Mouse (Mus musculus): Measurements from ENCODE around the gene Stk40.

The Stk40 gene

DNA sequence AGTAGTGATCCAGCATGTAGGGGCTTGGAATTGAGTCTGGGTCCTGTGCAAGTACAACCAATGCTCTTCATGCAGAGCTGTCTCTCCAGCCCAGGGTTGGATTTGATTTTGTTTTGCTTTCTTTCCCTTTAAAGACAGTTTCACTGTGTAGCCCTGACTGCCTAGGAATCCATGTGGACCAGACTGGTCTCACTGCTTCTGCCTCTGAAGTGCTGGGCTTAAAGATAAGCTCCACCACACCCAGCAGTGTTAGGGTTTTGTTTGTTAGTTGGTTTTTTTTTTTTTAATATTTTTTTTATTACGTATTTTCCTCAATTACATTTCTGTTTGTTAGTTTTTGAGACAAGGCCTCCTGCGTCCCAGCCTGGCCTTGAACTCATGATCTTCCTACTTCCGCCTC lies 4.4 kb upstream of the Stk40 start:
- no peak for DNase-seq

DNA sequence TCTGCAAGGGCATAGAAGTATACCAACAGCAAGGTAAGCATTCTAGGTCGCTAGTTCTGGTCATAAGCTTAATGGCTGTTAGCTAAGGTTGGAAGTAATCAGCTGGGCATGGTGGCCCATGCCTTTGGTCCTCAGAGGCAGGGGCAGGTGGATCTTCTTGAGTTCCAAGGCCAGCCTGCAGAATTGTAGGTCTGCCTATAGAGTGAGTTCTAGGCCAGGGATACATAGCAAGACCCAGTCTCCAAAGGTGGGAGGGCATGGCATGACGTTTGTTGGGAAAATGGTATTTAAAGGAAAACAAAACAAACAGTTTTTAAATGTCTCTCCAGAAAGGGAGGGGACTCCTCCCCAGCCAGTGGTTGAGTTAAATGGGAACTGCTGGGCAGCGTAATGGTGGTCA lies 3.0 kb upstream of the Stk40 start:
- no peak for DNase-seq

GRCm38 (mm10) chr4:126102061-126102841 lies 1.5 kb upstream of the Stk40 start:
- DNase-seq = no peak

DNA sequence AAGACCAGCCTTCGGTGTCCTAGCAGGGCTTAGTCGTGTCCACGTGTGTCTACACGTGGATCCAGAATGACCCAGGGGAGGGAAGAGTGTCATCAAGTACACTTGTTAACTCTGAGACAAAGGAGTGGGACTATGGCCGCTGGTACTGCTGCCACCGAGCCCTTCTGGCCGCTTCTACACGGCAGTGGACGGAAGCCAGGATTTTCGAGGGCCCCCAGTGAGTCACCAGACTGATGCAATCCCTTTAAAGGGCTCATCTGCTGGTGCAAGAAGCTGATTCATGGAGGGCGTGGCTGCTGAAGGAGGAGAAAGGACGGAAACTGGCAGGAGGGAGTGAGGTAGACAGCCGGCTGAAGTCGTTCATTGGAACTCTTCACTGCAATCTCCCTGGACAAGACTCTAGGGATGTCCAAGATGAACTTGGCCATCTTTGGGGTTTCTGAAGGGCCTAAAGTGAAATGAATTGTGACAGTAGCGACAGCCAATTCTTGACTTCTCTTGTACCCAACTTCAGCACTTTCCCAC lies 638 bp upstream of the Stk40 start:
- DNase-seq = peak; percentile 74 to 79

DNA sequence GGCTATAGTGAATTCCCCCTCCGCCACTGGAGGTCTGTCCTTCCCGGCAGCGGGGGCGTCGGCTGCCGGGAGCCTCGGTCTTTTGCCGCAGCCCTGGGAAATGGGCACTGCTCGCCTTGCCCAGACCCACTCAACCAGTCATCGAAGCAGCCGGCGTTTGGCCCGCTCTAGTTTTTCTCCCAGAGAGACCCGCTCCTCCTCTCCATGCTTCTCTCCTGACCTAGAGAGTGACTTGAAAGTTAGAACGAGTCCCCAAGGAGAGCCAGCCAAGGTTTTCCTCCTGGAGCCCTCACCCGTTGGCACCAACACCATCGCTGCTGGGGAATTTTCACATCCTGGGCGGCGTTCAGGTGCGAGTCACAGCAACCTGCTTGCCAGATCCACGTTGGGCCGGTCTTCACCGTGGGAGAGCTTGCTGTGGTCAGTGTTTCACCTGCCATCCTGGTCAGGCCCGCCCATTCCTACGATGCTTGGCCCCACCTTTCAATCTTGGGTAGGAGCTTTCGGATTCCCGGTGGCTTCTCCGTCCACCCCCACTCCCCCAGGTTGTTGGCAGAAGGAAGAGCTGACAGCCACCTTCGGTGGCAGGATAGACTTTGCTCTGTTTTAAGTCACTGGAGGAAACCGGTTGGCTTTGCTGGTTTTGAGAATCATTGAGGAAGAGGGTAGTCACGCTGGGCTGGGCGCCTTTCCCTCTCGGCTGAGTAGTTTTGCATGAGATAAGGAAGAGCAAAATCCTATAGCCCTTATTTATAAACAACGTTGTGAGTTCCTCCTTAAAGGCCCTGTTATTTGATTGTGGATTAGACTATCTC lies 711 bp downstream of the Stk40 start:
- peak; percentile 68 to 73 for DNase-seq

GRCm38 (mm10) chr4:126105131-126105783 lies 1.5 kb downstream of the Stk40 start:
- peak in 1 of 2 experiments; percentile 29 for DNase-seq

DNA sequence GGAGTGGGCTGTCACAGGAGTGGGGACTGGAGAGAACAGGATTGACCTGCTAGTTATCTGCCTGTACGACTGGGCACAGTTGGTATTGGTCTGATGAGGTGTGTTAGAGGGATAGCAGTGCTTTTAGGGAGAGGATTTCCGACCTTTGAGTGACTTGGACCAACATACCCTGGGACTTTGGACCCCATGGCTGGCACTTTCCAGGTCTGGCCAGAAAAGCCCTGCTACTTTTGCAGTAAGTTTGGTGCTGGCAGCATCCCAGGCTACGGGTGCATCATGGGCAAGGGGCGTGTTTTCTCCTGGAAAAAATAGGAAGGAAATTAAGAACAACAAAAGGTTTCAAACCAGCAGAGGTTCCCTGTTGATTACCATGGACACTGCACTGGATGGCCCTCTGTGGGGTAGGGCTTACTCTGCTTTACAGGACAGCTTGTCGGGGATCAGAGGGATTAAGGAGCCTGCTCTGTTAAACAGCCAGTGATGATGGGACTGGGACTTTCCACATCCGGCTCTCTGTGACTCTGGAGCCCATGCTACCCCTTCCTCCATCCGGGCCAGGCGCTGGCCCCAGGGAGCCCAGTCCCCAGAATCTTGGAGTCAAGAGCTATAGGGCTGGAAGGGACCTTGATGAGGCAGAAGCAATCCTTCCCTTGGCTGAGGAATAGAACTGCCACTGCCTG lies 4.4 kb downstream of the Stk40 start:
- DNase-seq = peak in 1 of 2 experiments; percentile 30

- peak in 1 of 2 experiments; percentile 39 for DNase-seq
These were observed 6.0 kb downstream of the Stk40 start for GRCm38 (mm10) chr4:126109613-126110373.

DNA sequence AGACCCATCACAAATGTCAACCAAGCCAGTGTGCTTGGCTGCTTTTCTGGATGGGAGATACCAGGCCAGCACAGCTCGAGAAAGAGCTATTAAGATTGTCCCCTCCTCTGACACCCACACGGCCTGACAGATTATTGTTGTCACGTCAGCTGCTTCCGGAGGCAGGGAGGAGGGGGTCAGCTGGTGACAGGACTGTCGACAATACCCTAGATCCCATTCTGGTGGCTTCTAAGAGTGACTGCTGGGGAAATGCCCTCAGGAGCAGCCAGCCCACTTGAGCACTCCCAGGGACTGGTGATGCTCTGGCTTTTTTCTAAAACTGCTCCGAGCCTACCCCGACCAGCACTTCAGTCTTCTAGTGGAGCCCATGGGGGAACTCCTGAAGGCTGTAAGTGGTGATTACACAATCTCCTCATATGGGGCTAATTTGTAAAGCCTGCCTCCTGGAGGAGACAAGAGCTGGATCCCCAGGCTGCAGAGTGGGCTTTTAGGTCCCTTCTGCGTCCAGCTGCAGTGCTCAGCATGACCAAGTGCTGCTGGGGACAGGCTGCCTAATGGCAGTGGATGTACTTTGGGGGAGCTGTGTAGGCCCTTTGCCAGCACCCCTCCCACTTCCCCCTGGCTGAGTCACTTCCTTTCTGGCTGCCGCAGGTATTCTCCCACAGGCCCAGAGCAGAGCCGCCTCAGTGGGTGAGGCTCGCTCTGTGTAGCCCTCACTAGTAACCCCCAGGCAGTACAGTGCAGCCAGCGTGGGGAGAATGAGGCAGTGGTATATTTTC lies 6.8 kb downstream of the Stk40 start:
- DNase-seq = peak; percentile 78 to 79

GRCm38 (mm10) chr4:126111153-126111549 lies 7.4 kb downstream of the Stk40 start:
- DNase-seq = peak in 1 of 2 experiments; percentile 52

DNA sequence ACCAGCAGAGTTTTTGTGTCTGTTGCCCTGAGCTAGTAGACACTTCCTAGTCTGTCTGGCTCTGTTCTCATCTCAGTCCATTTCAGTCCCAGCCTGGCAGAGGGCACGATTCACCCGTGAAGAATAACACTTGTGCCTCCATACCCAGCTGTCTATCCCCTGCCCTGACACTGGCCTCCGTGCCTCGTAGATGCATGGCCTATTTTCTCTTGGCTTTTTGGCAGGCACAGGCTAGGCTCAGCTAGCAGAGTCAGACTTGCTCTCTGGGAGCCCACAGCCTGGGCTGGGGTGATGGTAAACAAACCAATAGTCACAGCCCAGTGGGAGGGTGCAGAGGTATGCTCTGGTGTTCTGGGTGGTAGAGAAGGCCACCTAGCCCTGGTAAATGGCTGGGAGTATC lies 9.5 kb downstream of the Stk40 start:
- peak; percentile 69 to 76 for DNase-seq

DNA sequence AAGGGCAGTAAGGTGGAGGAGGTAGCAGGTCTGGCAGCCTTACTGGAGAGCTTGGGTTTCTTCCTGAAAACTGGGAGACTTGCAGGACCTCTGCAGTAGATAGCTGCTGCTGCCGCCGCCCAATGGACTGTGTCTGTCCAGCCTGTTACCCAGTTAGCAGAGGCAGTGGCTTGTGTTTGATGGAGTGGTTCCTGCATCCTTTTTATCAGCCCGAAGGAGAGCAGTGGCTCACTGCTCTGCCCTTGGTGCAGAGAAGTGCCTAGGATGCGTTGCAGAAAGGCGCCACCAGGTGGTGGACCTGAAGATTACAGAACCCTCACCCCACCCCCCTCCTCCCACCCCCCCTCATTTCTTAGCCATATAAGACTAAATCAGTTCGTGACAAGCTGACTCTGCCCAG lies 10.2 kb downstream of the Stk40 start:
- DNase-seq = peak; percentile 72 to 74

- DNase-seq = no peak
These were observed 11.7 kb downstream of the Stk40 start for GRCm38 (mm10) chr4:126115411-126115810.

- no peak for DNase-seq
These were observed 12.2 kb downstream of the Stk40 start for GRCm38 (mm10) chr4:126115871-126116521.

DNA sequence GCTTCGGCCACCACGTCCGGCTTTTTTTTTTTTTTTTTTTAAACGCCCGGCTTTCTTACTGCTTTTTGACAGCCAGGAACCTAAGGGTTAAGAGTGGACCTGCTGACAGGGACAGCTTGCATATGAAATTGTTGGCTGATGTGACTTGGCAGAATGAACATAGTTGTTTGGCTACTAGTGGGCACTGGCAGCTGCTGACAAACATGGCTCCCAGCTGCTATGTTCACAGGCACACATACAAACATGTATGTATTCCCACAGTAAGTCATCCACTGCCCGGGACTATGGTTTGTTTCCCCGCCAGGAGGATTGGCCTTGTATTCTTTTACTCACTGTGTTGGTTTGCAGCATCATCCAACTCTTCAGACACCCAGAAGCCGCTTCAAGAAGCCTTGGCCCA lies 13.4 kb downstream of the Stk40 start:
- DNase-seq = peak in 1 of 2 experiments; percentile 35

DNA sequence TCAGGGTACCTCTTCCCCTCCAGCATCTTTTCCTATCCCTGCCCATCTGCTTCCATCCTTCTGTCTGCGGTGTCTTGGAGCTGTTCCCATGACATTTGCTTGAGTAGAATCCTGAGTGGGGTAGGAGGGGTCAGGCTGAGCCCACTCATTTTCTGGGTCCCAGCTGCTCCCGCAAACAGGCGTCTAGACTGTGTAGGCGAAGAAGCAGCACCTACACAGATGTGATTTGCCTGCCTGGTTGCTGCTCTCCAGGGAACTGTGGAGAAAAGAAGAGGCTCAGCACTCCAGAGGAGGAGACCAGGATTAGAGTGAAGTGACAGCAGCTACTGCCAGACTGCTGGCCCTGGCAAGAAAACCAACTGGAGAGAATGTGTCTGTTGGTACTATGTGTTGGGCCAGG lies 14.9 kb downstream of the Stk40 start:
- peak; percentile 73 to 74 for DNase-seq

GRCm38 (mm10) chr4:126119051-126119450 lies 15.3 kb downstream of the Stk40 start:
- peak; percentile 56 to 57 for DNase-seq

DNA sequence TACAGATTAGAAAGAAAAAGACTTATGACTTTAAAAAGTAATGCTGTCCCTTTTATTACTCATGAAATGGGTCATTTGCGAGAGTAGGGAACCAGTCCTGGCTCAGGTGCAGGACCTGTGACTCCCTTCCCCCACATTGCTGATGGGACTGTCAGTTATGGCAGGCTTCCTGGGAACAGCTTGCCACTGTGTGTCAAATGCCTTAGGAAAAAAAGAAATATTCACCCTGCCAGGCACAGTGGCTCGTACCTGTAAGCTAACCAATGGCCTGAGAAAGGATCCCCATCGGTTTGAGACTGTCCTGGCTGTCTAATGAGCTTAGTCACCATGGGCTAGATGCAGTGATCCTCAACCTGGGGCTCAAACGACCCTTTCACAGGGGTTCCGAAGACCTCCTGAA lies 16.3 kb downstream of the Stk40 start:
- DNase-seq = peak; percentile 81 to 91

- DNase-seq = peak; percentile 52 to 58
These were observed 16.7 kb downstream of the Stk40 start for GRCm38 (mm10) chr4:126120506-126120905.

- peak; percentile 54 to 56 for DNase-seq
These were observed 19.7 kb downstream of the Stk40 start for GRCm38 (mm10) chr4:126123309-126124040.
